Mouse (Mus musculus) lung, postnatal 0 days (tissue): ENCODE data around the gene Pam. TPM values are rescaled to one million over a fixed set of nuclear protein-coding genes. Genes with fewer than 3 reads are reported as not detected.

Experiments used
- ATAC-seq: fragments of 200-750 bp; cut with Nextera tagmentation; 2 replicates; pipeline ENCODE4 v1.8.0; 2017; ENCODE audit warnings: moderate library complexity
- DNase-seq: peaks from one replicate; pipeline ENCODE4 v3.0.0-alpha.2; 2016; ENCODE audit warnings: low spot score
- H3K27ac ChIP-seq: fragments of 300-500 bp; sonication (generic); 2 replicates; pipeline ENCODE4 v1.5.1; 2014; ENCODE audit warnings: antibody characterized with exemption, mild to moderate bottlenecking, low read length, mixed read lengths
- H3K27me3 ChIP-seq: fragments of 300-500 bp; sonication (generic); replicated peaks from 2 replicates; pipeline ENCODE4 v1.6.1; 2014; ENCODE audit warnings: low read length, mixed read lengths; ENCODE audit not compliant: insufficient read depth
- H3K36me3 ChIP-seq: fragments of 300-500 bp; sonication (generic); 2 replicates; pipeline ENCODE4 v1.6.1; 2014; ENCODE audit warnings: low read length, mixed read lengths; ENCODE audit not compliant: insufficient read depth
- H3K4me1 ChIP-seq: fragments of 300-500 bp; sonication (generic); 2 replicates; pipeline ENCODE4 v1.6.1; 2014; ENCODE audit warnings: antibody characterized with exemption, low read depth, low read length, mixed read lengths; ENCODE audit not compliant: insufficient read depth
- H3K4me2 ChIP-seq: fragments of 300-500 bp; sonication (generic); replicated peaks from 2 replicates; pipeline ENCODE4 v1.6.1; 2014; ENCODE audit warnings: low read depth, mild to moderate bottlenecking, low read length, moderate library complexity, mixed read lengths
- H3K4me3 ChIP-seq: fragments of 300-500 bp; sonication (generic); 2 replicates; pipeline ENCODE4 v1.5.1; 2014; ENCODE audit warnings: low read depth, low read length
- H3K9ac ChIP-seq: fragments of 300-500 bp; sonication (generic); replicated peaks from 2 replicates; pipeline ENCODE4 v1.6.1; 2014; ENCODE audit warnings: low read depth, mild to moderate bottlenecking
- H3K9me3 ChIP-seq: fragments of 300-500 bp; sonication (generic); 2 replicates; pipeline ENCODE4 v1.6.1; 2016; ENCODE audit warnings: low read length, mixed read lengths
- CTCF ChIP-seq: IDR thresholded peaks from 2 replicates; pipeline ENCODE4 v1.5.1; 2016; ENCODE audit warnings: antibody characterized with exemption, mild to moderate bottlenecking
- EP300 ChIP-seq: IDR thresholded peaks from 2 replicates; pipeline ENCODE4 v1.6.1; 2016; ENCODE audit warnings: antibody characterized with exemption, mild to moderate bottlenecking, control low read depth
- WGBS: fragments of 180-500 bp; shearing (Covaris S2); extraction: QIAGEN DNeasy Blood & Tissue Kit; methylation state at CpG from one replicate; pipeline ENCODE4 v1.1.7; 2014; 5-methylcytosine and 5-hydroxymethylcytosine counted together
- polyA plus RNA-seq: library from polyadenylated mRNA; unstranded; fragments of >200 nt; fragmentation: Nextera tagmentation; extraction: Ambion mirVana; gene quantifications from 2 replicates; pipeline ENCODE4 v1.2.1, GENCODE M21; 2015

The Pam gene
- polyA plus RNA-seq, 1 experiment from 2014 or later: 90.3 TPM

- ATAC-seq (no peak), DNase-seq (no peak)
- Histone ChIP-seq H3K27ac (no peak overlapping the region), H3K27me3 (no peaks in the 10 kb centered on the region), H3K4me1 (no peaks in the 10 kb centered on the region), H3K9me3 (no peaks in the 10 kb centered on the region), H3K36me3 (no peaks in the 10 kb centered on the region), H3K9ac (no peak overlapping the region), H3K4me2 (no peak overlapping the region), H3K4me3 (no peak overlapping the region)
- 58% methylated on average over 3 of the region's 3 CpGs for WGBS
- TF ChIP-seq CTCF (no peak), EP300 (no peak)
Observed at GRCm38 (mm10) chr1:97787674-97788073, 307.8 kb downstream of the Pam start.

- Histone ChIP-seq H3K36me3 (no peaks in the 10 kb centered on the region), H3K9ac (no peak overlapping the region), H3K9me3 (no peaks in the 10 kb centered on the region), H3K4me3 (no peak overlapping the region), H3K4me2 (no peak overlapping the region), H3K27ac (no peak overlapping the region), H3K4me1 (no peaks in the 10 kb centered on the region), H3K27me3 (no peaks in the 10 kb centered on the region)
- DNase-seq (no peak), ATAC-seq (no peak)
- WGBS: 87% methylated on average over 11 of the region's 11 CpGs
- no peak for TF ChIP-seq EP300
- TF ChIP-seq CTCF: no peak
Observed at GRCm38 (mm10) chr1:97785685-97786393, 309.6 kb downstream of the Pam start.

- TF ChIP-seq EP300 (no peak), CTCF (0 out of 2 replicates have a peak, but pooled peaks have one; percentile 5)
- ATAC-seq (no peak), DNase-seq (no peak)
- Histone ChIP-seq H3K27me3 (no peaks in the 10 kb centered on the region), H3K9ac (no peak overlapping the region), H3K27ac (no peak overlapping the region), H3K4me1 (no peaks in the 10 kb centered on the region), H3K36me3 (no peaks in the 10 kb centered on the region), H3K4me2 (no peak overlapping the region), H3K9me3 (no peaks in the 10 kb centered on the region), H3K4me3 (no peak overlapping the region)
- 67% methylated on average over 7 of the region's 7 CpGs for WGBS
Observed at GRCm38 (mm10) chr1:97784928-97785327, 310.5 kb downstream of the Pam start.

- ATAC-seq (no peak), DNase-seq (no peak)
- Histone ChIP-seq H3K27me3 (no peaks in the 10 kb centered on the region), H3K27ac (no peak overlapping the region), H3K9ac (no peak overlapping the region), H3K4me2 (no peak overlapping the region), H3K36me3 (no peaks in the 10 kb centered on the region), H3K4me1 (no peaks in the 10 kb centered on the region), H3K9me3 (no peaks in the 10 kb centered on the region), H3K4me3 (no peak overlapping the region)
- 95% methylated on average over 7 of the region's 7 CpGs for WGBS
- TF ChIP-seq EP300 (no peak), CTCF (no peak)
Observed at GRCm38 (mm10) chr1:97781674-97782073, 313.8 kb downstream of the Pam start.

GRCm38 (mm10) chr1:97773973-97774372 lies 321.5 kb downstream of the Pam start:
- H3K9ac ChIP-seq: no peak overlapping the region
- H3K27ac ChIP-seq: no peak overlapping the region
- no peak overlapping the region for H3K4me3 ChIP-seq
- ATAC-seq (no peak), DNase-seq (no peak)
- no peak for TF ChIP-seq EP300
- no peak for TF ChIP-seq CTCF
- H3K4me1 ChIP-seq: no peaks in the 10 kb centered on the region
- H3K9me3 ChIP-seq: no peaks in the 10 kb centered on the region
- H3K4me2 ChIP-seq: no peak overlapping the region
- no peaks in the 10 kb centered on the region for H3K27me3 ChIP-seq
- H3K36me3 ChIP-seq: no peaks in the 10 kb centered on the region
- 90% methylated on average over 2 of the region's 2 CpGs for WGBS

- TF ChIP-seq CTCF: no peak
- TF ChIP-seq EP300: no peak
- Histone ChIP-seq H3K9me3 (no peaks in the 10 kb centered on the region), H3K4me1 (no peaks in the 10 kb centered on the region), H3K27me3 (no peaks in the 10 kb centered on the region), H3K4me2 (no peak overlapping the region), H3K27ac (no peak overlapping the region), H3K36me3 (no peaks in the 10 kb centered on the region), H3K9ac (no peak overlapping the region), H3K4me3 (no peak overlapping the region)
- 88% methylated on average over 5 of the region's 6 CpGs for WGBS
- DNase-seq (no peak), ATAC-seq (no peak)
Observed at GRCm38 (mm10) chr1:97773362-97773761, 322.1 kb downstream of the Pam start.

- Histone ChIP-seq H3K4me3 (no peak overlapping the region), H3K36me3 (no peaks in the 10 kb centered on the region), H3K4me1 (no peaks in the 10 kb centered on the region), H3K4me2 (no peak overlapping the region), H3K27me3 (no peaks in the 10 kb centered on the region), H3K9me3 (no peaks in the 10 kb centered on the region), H3K27ac (no peak overlapping the region), H3K9ac (no peak overlapping the region)
- WGBS: 92% methylated on average over 5 of the region's 5 CpGs
- no peak for ATAC-seq
- no peak for TF ChIP-seq CTCF
- TF ChIP-seq EP300: no peak
- no peak for DNase-seq
Observed at GRCm38 (mm10) chr1:97771727-97772126, 323.7 kb downstream of the Pam start.
